Mouse (Mus musculus) large intestine, adult 2 months (tissue): ENCODE data around the gene Sec14l1. TPM values are rescaled to one million over a fixed set of nuclear protein-coding genes. Genes with fewer than 3 reads are reported as not detected.

Source experiments
- DNase-seq: peaks from one replicate; pipeline ENCODE4 v3.0.0-alpha.2; 2012; ENCODE audit warnings: low read depth, low spot score
- WGBS: fragments of 180-500 bp; shearing (Covaris S2); methylation state at CpG from one replicate; pipeline ENCODE4 v1.1.7; 2018; 5-methylcytosine and 5-hydroxymethylcytosine counted together
- polyA plus RNA-seq: library from polyadenylated mRNA; depleted of rRNA; stranded (reverse); fragments of >200 nt; gene quantifications from 2 replicates; pipeline ENCODE4 v1.2.3, GENCODE M21; 2012

Gene Sec14l1
- polyA plus RNA-seq, 1 experiment, result 29.6 TPM

DNA sequence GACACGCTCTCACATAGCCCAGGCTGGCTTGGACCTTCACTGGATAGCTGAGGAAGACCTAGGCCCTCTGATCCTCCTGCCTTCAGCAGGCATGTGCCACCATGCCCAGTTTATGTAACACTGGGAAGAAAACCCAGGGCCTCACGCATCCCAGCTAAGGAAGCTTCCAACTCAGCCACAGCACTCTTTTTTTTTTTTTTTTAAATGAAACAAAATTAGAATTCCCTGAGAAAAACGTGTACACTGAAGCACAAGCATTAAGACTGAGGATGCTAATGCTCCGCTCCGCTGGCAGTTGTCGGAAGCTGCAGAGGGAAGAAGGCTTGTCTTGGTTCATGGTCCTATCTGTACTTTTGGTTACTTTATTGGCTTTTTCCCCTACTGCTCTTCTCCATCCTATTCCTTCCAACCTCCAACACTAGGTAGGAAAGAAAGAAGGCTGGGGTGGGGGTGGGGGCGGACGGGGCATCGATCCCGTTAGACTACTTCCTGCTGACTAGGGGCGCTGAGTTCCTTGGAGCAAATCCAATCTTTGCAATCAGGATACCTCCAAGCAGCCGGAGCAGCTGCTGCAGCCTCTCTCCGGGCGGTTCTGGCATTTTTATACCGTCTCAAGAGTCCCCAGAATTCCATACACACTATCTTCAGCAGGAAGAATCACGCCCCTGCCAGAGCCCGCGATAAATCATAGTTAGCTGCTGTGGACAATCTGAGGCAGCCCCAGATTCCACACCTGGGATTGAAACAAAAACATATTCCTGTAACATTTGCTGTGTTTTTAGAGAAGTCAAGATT lies 59.3 kb downstream of the Sec14l1 start:
- 26% methylated on average over 18 of the region's 18 CpGs for WGBS
- DNase-seq, result no peak

DNA sequence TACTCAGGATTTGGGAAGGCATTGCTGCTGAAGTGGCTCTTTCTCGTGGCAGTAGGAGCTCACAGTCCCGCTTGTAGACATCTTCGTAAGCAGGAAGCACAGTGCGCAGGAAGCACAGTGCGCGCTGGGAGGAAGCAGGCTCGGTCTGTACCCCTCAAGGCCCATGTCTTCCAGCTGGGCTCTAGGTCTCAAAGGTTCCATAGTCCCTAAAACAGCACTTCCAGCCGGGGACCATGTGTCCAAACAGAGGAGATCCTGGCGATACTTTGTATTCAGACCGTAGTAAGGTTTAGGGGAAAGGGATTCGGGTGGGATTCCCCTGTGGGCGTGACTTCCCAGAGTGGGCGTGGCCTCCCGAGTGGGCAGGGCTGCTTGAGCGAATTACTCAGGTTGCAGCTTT lies 60.0 kb downstream of the Sec14l1 start:
- 12% methylated on average over 15 of the region's 15 CpGs for WGBS
- DNase-seq, result no peak

DNA sequence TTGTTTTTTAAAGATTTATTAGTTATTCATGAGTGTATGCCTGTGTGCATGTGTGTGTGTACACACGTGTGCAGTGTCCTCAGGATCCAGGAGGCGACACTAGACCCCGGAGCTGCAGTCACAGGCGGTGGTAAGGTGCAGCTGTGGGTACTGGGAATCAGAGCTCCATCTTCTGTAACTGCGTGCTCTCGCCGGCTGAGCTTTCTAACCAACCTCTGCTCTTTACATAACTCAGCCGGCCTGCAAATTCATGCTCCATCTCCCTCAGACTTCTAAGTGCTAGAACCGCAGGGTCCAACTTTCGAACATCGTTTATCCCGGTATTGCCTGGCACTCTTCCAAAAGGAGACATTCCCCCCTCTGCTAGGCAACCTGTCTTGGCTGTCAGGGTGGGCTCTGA lies 60.5 kb downstream of the Sec14l1 start:
- no peak for DNase-seq
- 73% methylated on average over 12 of the region's 12 CpGs for WGBS

DNA sequence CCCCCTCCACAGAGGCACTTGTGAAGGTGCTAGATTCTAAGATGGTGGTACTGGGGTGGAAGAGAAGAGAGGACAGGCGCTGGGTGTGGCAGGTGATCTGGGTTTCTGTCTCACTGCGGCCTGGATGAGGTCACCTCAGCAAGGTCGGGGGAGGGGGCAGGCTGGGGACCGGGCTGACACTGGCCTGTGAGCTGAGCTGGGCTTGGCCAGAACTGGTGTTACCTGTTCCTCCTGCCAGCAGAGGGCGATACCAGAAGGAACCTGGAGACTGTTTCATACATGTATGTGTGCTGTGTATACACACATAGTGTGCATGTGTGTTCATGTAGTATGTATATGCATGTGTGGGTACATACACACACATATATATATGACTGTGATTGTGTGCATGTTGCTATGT lies 61.3 kb downstream of the Sec14l1 start:
- no peak for DNase-seq

DNA sequence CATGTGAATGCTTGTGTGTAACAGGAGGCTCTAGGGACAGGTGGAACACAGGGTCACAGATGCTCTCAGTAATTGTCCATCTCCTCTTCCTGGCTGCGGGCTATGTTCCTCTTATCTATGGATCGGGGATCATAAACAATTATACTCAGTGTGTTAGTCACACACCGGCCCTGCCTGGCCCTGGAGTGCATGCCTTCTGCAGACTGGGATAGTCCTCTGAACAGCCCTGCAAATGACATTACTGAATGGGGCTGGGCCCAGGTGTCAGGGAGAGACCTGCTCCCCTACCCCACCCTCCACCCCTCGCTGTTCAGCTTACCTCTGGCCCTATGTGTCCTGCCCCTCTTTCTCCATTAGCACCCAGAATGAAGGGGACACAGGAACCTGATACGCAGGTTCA lies 61.9 kb downstream of the Sec14l1 start:
- DNase-seq, result no peak
- 38% methylated on average over 5 of the region's 5 CpGs for WGBS

More for the DNA sequence above, 61.3 kb downstream of the Sec14l1 start:
- 28% methylated on average over 5 of the region's 5 CpGs for WGBS

DNA sequence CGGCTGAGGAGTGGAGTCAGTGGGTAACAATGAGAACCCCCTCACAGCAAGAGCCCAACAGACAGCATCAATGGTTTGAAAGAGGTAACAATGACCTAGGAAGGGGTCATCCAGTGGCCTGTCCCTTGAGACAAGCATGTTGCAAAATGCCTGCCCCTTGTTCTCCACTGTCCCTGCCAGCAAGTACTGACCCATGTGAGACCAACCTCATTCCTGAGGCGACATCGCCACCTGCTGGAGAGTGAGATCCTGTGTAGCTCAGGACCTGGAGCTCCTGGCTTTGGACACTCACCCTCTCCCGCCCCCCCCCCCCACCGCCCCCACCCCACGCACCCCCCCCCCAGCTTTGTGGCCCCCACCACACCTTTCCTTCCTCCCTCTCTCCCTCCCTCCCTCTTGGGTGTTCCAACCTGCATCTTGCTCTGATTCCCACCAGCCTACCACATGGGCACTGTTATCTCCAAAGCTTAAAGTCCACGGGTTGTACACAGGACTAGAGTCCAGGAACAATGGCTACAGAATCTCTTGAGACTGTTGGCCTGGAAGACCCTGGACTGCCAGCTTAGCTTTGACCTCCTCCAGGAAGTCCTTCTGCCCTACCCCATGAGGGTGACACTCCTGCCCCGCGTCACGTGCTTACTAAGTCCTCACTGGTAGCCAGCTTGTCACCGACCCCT lies 62.5 kb downstream of the Sec14l1 start:
- WGBS, result 50% methylated on average over 8 of the region's 11 CpGs
- peak; percentile 72 for DNase-seq

DNA sequence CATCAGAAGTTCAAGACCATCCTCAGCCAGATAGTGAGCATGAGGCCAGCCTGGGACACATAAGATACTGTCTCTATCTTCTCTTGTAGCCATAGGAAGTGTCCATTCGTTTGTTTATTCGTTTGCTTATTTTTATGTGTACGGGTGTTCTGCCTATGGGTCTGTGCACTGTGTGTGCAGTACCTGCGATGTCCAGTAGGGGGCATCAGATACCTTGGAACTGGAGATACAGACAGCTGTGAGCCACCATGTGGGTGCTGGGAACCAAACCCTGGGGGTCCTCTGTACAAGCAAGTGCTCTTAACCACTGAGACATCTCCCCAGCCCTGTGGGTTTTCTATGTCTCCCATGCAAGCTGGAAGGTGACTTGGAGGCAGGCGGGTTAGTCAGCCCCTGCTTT lies 64.9 kb downstream of the Sec14l1 start:
- DNase-seq, result no peak
- whole genome bisulfite sequencing, result 87% methylated on average over 5 of the region's 5 CpGs

DNA sequence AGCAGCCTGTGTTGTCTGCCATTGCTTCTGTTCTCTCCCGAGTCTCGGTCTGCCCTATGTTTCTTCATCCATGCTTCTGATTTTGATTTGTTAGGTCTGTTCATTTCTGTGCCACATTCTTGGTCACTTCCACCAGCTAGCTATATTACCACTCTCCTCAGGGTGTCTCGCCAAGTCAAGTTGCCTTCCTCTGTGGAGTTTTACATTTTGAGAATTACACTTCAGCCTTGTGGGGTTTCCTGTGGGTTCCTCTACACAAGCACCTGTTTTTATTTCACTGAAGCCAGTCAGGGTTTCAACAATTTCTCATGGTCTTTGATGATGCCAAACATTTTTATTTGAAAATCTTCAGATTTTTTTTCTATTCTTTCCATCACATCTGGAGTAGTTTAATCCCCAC lies 67.8 kb downstream of the Sec14l1 start:
- DNase-seq, result no peak
- WGBS, result 84% methylated on average over 3 of the region's 3 CpGs

DNA sequence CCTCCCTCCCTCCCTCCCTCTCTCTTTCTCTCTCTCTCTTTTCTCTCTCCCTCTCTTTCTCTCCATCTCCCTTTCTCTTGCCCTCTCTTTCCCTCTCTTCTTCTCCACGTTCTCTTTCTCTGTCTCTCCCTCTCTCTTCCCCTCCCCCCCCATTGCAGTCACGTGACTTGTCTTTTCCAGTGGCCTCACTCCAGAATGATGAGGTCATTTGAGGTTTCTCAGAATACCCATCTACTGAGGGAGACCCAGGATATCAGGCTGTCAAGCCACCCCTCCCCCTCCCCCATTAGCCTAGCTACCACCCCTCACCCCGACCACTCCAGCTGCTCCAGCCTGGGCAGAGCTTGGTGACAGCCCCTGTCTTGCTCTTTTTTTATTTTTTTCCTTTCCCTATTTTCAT lies 68.3 kb downstream of the Sec14l1 start:
- 69% methylated on average over 3 of the region's 3 CpGs for WGBS
- no peak for DNase-seq

DNA sequence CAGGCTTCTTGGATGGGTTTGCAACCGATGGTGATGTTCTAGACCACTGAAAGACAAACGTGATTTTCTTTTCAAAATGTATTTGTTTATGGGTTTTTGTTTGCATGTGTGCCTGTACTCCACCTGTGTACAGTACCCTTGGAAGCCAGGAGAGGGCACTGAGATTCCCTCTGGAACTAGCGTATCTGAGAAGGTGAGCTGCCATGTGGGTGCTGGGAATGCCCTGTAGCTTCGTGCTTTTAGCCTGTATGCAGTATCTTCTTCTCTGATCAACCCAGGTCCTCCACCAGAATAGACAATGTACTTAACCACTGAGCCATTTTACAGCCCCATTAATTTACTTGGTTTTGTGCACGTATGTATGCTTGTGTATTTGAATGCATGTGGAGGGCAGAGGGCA lies 68.9 kb downstream of the Sec14l1 start:
- no peak for DNase-seq
- WGBS, result 81% methylated on average over 5 of the region's 5 CpGs

DNA sequence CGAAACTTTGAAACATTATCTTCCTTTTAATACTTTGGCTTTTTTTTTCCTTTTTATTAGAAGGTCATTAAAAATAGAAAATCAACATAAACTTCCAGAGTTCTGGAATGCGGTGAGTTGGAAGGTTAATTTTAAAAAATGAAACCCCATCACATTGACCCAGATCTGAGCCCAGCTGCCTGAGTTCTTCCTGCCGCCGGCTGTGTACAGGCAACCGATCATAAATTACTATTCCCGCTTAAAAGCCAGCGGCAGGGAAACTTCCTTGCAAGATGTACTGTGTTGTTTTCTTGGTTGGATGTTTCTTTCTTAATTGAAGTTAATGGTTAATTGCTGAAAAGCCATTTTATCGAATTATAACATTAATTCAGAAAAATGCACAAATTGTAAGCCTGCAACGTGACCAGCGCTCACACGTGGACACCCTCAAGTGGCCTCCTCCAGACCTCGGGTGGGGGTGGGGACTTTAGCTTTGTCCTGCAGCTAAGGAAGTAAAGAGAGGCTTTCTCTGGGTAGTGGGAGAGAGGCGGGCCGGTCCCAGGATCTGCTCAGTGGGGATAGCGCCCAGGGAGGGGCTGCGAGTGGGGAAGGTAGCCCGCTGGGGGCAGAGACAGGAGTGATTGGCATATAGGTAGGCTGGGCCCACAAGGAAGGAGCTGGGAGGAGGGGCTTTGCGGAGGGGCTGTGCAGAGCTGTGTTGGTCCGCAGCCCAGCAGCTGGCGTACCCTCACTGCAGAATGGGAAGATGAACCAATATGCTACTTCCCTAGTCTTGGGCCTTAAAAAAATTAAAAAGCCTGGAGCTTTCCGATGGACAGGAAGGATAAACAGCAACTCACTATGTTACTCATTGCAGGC lies 70.3 kb downstream of the Sec14l1 start:
- WGBS, result 61% methylated on average over 21 of the region's 21 CpGs
- no peak for DNase-seq

DNA sequence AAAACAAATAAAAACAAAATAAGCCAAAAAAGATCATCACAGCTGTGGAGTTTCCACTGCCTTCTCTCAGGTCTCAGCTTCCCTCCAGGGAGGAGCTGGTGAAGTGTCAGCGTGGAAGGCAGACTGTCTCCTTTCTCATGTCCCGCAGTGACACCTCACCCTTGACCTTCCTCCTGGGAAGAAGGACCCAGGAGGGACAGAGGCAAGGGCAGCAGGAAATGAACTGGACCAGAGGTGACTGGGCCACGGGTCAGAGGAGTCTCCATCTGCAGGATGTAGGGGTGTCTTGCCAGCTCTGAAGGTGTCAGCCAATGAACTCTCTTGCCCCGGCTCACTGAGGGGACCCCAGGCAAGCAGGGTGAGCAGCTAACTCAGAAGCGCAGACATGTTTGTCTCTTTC lies 76.6 kb downstream of the Sec14l1 start:
- 73% methylated on average over 5 of the region's 5 CpGs for WGBS
- no peak for DNase-seq

DNA sequence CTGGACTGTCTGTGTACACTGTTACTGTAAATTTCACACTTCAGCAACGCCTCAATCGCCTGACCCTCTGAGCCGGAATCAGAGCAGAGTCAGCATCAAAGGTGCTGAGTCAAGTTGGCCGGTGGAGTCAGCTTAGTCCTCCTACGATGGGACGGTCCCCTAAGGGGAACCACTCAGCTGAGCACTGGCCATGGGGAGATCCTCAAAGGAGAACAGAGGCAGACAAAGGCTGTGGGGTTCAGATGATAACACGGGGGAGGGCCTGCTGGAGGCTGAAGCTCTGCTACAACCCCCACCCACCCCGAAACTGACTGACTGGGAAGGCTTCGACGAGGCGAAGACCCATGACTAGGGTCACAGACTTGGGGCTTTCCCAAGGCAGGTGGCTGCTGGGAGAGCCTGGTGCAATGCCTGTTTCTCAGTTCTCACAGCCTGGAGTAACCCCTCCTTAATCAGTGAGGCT lies 79.5 kb downstream of the Sec14l1 start:
- DNase-seq, result no peak
- 37% methylated on average over 11 of the region's 11 CpGs for WGBS

DNA sequence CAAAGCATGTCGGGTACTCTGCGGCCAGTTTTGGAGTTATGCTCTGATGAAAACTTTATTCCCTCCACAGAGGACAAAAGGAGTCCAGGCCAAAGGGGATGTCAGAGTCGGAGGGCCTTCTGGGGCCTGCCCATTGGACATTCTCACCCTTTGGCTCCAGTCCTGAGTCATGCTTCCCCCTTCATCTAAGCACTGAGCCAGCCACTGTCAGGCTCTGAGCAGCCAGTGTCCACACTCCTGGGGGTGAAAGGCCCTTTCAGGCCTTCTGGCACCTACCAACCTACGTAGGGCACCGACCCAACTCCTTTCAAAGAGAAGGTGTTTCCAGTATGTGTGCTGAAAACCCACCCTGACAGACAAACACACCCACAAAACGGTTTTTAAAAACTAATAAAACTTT lies 80.6 kb downstream of the Sec14l1 start:
- 77% methylated on average over 6 of the region's 6 CpGs for WGBS
- DNase-seq, result no peak

DNA sequence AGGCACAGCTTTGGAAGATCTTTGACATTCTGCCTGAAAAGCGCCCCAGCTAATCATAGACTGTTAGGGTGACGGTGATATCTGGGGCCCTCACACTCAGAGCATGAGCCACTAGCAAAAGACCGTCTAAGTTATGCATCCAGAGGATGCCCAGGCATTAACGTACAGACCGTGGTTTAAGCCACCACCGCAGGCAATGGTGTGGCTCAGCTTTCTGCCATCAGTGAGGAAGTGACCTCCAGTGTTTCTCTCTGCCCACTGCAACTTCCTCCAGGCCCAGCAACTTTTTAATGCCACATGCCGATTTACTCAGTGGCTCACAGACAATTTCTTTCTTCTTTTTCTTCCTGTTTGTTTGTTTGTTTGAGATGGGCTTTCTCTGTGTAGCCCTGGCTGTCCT lies 81.7 kb downstream of the Sec14l1 start:
- DNase-seq, result no peak
- WGBS, result 81% methylated on average over 7 of the region's 7 CpGs

DNA sequence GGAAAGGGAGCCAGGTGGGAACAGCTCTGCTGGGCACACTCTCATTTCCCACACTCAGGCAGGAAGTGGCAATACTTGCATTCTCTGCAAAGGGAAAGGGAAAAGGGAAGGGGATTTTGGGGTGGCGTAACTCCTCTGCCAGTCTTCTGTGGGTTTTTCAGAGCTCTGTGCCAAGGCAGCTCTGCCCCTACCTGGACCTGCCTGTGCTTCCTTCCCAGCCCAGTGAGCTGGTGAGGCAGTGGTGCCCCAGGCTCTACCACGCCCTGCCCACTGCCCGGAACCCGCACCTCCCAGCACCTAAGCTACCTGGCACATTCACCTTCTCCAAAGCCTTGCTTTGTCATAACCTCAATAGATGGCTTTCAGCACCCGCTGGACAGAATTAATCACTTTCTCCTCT lies 83.2 kb downstream of the Sec14l1 start:
- 29% methylated on average over 5 of the region's 5 CpGs for WGBS
- no peak for DNase-seq

DNA sequence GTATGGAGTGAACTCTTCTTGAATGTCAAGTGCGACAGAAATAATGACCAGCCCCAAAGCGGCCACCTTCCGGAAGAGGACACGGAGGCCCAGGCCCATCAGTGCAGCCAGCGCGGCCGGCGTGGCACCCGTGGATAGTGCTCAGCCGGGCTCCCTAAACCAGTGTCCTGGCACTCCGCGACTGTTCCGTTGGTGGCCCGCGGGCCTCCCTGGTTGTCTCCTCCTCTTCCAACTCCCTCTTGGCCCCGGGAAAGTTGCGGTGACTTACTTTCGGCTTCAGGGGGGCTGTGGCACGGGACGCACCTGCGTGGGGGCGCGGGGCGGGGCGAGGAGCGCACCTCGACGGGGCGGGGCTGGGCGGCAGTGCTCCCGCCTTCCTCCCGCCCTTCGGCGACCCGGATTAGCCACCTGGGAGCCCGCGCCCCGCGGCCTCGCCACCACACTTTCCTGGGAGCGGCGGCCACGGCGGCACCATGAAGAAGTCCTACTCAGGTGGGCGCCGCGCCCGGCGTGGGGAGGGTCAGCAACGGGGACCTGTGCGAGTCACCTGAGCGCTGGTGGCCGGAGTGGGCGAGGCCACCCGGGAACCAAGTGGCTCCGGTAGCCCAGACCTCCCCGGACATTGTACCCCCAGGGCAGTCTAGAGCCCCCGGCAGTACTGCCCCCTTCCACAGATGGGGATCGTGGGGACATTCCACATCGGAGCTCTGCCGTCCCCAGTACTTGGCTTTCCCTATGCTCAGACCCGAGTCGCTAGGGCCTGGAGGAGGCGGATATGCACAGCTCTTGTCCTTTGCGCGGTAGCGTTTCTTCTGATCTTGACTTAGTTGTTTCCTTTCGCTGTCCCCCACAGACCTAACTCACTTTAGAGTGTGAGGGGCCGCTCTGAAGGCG lies 84.6 kb downstream of the Sec14l1 start, which contains the start of gene Sept9:
TSS of gene Sept9 (plus strand) at position 380 of the 894 bp plus-strand sequence.
- WGBS, result 2% methylated on average over 70 of the region's 70 CpGs
- no peak for DNase-seq

DNA sequence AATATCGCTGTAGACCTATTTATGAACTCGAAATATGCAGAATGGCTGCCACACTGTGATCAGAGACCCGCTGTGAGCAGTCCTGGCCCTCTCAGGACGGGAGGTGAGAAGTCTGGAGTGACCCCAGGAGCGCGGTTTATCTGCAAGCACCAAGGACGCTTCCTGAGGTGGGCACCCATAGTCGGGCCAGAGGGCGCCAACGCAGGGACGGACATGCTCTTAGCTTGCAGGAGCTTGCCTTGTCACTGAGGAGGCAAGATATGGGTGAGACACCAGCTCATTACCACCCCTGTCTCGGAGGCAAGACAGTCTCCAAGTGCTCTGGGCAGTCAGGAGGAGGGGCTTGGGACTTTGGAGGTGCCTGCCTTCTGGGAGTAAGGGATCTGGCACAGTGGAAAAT lies 86.9 kb downstream of the Sec14l1 start:
- no peak for DNase-seq
- 90% methylated on average over 12 of the region's 12 CpGs for WGBS

DNA sequence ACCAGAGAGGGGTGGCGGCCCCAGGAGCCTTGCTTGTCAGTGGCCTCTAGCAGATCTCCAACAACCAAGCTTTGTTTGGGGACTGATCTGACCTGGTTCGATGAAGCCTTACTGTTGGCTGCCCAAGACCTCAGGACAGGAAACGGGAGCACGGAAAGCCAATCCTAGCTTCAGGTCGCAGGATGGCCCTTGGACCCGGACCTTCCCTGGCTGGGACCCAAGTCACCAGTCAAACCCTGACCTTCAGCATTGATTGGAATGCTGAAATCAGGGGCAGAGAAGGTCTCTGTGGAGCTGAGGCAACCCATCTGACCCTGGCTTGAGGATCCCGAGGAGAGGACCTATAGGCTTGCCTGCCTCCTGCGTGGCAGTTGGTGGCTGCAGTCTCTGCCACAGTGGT lies 89.6 kb downstream of the Sec14l1 start:
- WGBS, result 41% methylated on average over 8 of the region's 8 CpGs
- no peak for DNase-seq
